Mouse (Mus musculus) stomach, postnatal 0 days (tissue): ENCODE results near the gene Cd83. TPM values are rescaled to one million over a fixed set of nuclear protein-coding genes. Genes with fewer than 3 reads are reported as not detected.

Experiments used
- ATAC-seq: fragments of 200-750 bp; cut with Nextera tagmentation; 2 replicates; pipeline ENCODE4 v1.8.0; 2017; ENCODE audit not compliant: low FRiP score, low TSS enrichment
- DNase-seq: peaks from one replicate; pipeline ENCODE4 v3.0.0-alpha.2; 2016; ENCODE audit warnings: low spot score
- H3K27ac ChIP-seq: fragments of 300-500 bp; sonication (generic); replicated peaks from 2 replicates; pipeline ENCODE4 v1.5.1; 2014; ENCODE audit warnings: mild to moderate bottlenecking, control low read depth
- H3K27me3 ChIP-seq: fragments of 300-500 bp; sonication (generic); 2 replicates; pipeline ENCODE4 v1.6.1; 2014; ENCODE audit warnings: low read length; ENCODE audit not compliant: control insufficient read depth, insufficient read depth
- H3K36me3 ChIP-seq: fragments of 300-500 bp; sonication (generic); 2 replicates; pipeline ENCODE4 v1.6.1; 2014; ENCODE audit warnings: low read length, mixed read lengths; ENCODE audit not compliant: control insufficient read depth, insufficient read depth
- H3K4me1 ChIP-seq: fragments of 300-500 bp; sonication (generic); replicated peaks from 2 replicates; pipeline ENCODE4 v1.6.1; 2014; ENCODE audit warnings: antibody characterized with exemption; ENCODE audit not compliant: control insufficient read depth, insufficient read depth
- H3K4me2 ChIP-seq: fragments of 300-500 bp; sonication (generic); replicated peaks from 2 replicates; pipeline ENCODE4 v1.6.1; 2014; ENCODE audit warnings: low read depth, mild to moderate bottlenecking, control low read depth, moderate library complexity
- H3K4me3 ChIP-seq: fragments of 300-500 bp; sonication (generic); 2 replicates; pipeline ENCODE4 v1.5.1; 2014; ENCODE audit warnings: low read depth, low read length, control low read depth
- H3K9ac ChIP-seq: fragments of 300-500 bp; sonication (generic); 2 replicates; pipeline ENCODE4 v1.6.1; 2014; ENCODE audit warnings: mild to moderate bottlenecking, low read length, control low read depth, mixed read lengths
- H3K9me3 ChIP-seq: fragments of 300-500 bp; sonication (generic); 2 replicates; pipeline ENCODE4 v1.6.1; 2016; ENCODE audit warnings: low read length; ENCODE audit not compliant: control insufficient read depth
- CTCF ChIP-seq: IDR thresholded peaks from 2 replicates; pipeline ENCODE4 v1.5.1; 2016; ENCODE audit warnings: antibody characterized with exemption, low read depth, mild to moderate bottlenecking, moderate library complexity
- EP300 ChIP-seq: optimal IDR thresholded peaks from 2 replicates; pipeline ENCODE3; 2016; ENCODE audit warnings: antibody characterized with exemption
- WGBS: fragments of 180-500 bp; shearing (Covaris S2); extraction: QIAGEN DNeasy Blood & Tissue Kit; methylation state at CpG from one replicate; pipeline ENCODE4 v1.1.7; 2014; 5-methylcytosine and 5-hydroxymethylcytosine counted together
- polyA plus RNA-seq: library from polyadenylated mRNA; unstranded; fragments of >200 nt; fragmentation: Nextera tagmentation; extraction: Ambion mirVana; gene quantifications from 2 replicates; pipeline ENCODE4 v1.2.1, GENCODE M21; 2015

Gene Cd83
- polyA plus RNA-seq, 1 experiment from 2014 or later = 2.1 TPM

DNA sequence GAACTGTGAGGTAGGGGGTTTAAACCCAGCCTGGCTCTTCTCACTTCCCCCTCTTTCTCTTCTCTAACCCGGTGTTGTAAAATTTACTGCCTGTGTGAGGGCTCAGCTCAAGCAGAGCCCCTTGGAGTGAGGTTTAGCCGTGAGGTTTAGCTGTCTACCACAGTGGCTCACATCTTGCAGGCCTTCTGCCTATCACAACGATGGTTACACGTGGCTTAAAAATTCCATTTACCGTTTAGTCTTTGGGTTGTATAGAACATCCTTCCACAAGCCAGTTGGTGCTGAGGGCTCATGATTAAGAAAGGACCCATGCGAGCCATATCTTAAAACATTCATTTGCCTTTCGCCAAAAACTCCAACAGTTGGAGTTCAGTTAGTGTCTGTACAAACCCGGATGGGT, 3.5 kb downstream of the Cd83 start:
- TF ChIP-seq EP300 = no peak
- no peak for TF ChIP-seq CTCF

GRCm38 (mm10) chr13:43788983-43789645, 4.5 kb downstream of the Cd83 start:
- 75% methylated on average over 10 of the region's 10 CpGs for WGBS
- no peak for ATAC-seq
- H3K27me3 ChIP-seq = no peaks in the 10 kb centered on the region; the same call in 1 of the 2 replicates
- no peak overlapping the region for H3K9ac ChIP-seq
- H3K4me3 ChIP-seq = no peak overlapping the region
- H3K27ac ChIP-seq = no peak overlapping the region
- no peak for DNase-seq
- H3K4me1 ChIP-seq = no peaks in the 10 kb centered on the region
- no peaks in the 10 kb centered on the region for H3K36me3 ChIP-seq
- H3K4me2 ChIP-seq = no peak overlapping the region
- H3K9me3 ChIP-seq = no peaks in the 10 kb centered on the region
- no peak for TF ChIP-seq EP300
- TF ChIP-seq CTCF = no peak

More for the DNA sequence above, 3.5 kb downstream of the Cd83 start:
- ATAC-seq = no peak
- DNase-seq = no peak
- Histone ChIP-seq H3K27me3 (no peaks in the 10 kb centered on the region; the same call in 1 of the 2 replicates), H3K4me2 (no peak overlapping the region), H3K9ac (no peak overlapping the region), H3K36me3 (no peaks in the 10 kb centered on the region), H3K9me3 (no peaks in the 10 kb centered on the region), H3K4me1 (no peaks in the 10 kb centered on the region), H3K4me3 (no peak overlapping the region), H3K27ac (no peak overlapping the region)
- 81% methylated on average over 8 of the region's 8 CpGs for WGBS

DNA sequence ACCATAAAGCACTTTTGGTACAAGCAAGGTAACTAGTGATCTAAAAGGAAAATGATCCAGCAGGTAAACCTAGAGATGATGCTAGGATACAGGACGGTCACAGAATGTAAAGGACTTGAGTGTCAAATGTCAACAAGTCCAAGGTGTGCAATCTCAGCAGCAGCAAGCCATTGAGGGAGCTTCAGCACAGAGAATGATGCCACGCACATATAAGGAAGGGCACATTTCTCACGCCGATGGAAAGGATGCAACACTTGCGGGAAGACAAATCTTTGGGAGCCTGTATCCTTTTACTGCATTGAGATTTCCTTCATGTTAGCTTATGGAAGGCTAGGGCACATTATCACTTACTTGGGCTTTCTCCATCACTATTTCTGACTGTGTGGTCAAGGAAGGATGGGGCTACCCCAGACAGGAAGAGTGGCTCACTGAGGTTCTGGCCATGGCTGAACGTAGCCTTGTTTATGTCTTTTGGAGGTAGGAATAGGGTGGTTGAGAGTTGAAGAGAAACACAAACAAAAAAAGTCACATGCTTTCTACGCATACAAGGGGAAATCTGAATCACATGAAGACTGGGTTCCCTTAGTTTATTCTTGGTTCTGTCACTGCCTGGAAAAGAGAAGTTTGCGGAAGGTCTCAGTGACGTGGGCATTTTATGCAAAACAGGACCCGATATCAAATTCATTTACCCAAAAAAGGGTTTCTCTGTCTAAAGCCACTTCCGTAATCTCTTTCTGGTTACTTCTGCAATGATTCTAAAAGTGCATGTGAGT, 5.8 kb downstream of the Cd83 start:
- ATAC-seq = no peak
- Histone ChIP-seq H3K36me3 (no peaks in the 10 kb centered on the region), H3K27me3 (no peaks in the 10 kb centered on the region; the same call in 1 of the 2 replicates), H3K9me3 (no peaks in the 10 kb centered on the region), H3K9ac (no peak overlapping the region), H3K27ac (no peak overlapping the region), H3K4me2 (no peak overlapping the region), H3K4me3 (no peak overlapping the region), H3K4me1 (no peaks in the 10 kb centered on the region)
- TF ChIP-seq CTCF = no peak
- no peak for TF ChIP-seq EP300
- 90% methylated on average over 11 of the region's 11 CpGs for WGBS
- no peak for DNase-seq

DNA sequence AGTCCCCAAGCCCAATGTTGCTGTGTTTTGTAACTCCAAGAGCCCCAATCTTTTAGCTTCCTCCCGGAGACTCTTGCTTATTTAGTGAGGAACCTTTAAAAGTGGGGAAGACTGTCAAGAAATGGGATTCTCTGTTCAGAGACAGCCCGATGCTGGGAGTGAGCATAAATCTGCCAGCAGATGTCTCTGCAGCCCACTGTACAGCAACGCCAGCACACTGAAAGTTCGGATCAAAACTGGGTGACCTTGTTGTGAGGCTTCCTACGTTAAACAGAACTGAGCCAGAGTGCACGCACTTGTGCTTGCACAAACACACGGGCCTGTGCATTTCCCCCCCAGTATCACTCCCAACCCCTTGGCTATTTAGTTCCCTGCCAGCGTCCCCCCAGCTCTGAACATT, 10.8 kb downstream of the Cd83 start:
- H3K27me3 ChIP-seq = no peaks in the 10 kb centered on the region
- no peaks in the 10 kb centered on the region for H3K4me1 ChIP-seq
- no peak overlapping the region for H3K4me2 ChIP-seq
- TF ChIP-seq CTCF (peak; percentile 78), EP300 (no peak)
- no peak for ATAC-seq
- no peak for DNase-seq
- 40% methylated on average over 8 of the region's 8 CpGs for WGBS
- H3K36me3 ChIP-seq = no peaks in the 10 kb centered on the region
- H3K9ac ChIP-seq = no peak overlapping the region
- H3K4me3 ChIP-seq = no peak overlapping the region
- H3K9me3 ChIP-seq = no peaks in the 10 kb centered on the region
- no peak overlapping the region for H3K27ac ChIP-seq

- H3K4me2 ChIP-seq = no peak overlapping the region
- H3K9ac ChIP-seq = no peak overlapping the region
- H3K27me3 ChIP-seq = no peaks in the 10 kb centered on the region
- H3K27ac ChIP-seq = no peak overlapping the region
- TF ChIP-seq CTCF = no peak
- no peak for TF ChIP-seq EP300
- WGBS = 91% methylated on average over 4 of the region's 4 CpGs
- no peak for ATAC-seq
- H3K4me1 ChIP-seq = no peaks in the 10 kb centered on the region
- H3K4me3 ChIP-seq = no peak overlapping the region
- no peak for DNase-seq
- H3K36me3 ChIP-seq = no peaks in the 10 kb centered on the region
- no peaks in the 10 kb centered on the region for H3K9me3 ChIP-seq
These were observed 14.1 kb downstream of the Cd83 start for GRCm38 (mm10) chr13:43798655-43799054.

DNA sequence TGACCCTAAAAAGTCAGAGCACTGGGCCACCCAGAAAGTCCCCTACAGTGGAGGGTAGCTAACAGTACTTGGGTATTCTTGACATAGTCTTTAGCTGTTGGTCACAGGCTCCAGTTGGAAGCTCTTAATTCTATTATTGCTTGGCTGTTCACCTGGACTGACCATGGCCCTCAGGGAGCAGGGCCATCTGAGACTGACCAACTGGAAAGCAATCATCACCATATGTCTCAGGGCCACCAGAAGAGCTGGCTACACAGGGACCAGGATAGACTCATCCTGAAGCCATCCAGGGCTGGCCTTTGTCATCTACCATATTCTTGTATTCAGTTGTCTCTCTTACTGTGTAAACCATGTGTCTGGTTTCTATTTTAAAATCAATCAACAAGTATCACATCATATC, 15.6 kb downstream of the Cd83 start:
- Histone ChIP-seq H3K27me3 (no peaks in the 10 kb centered on the region), H3K4me1 (no peaks in the 10 kb centered on the region), H3K9ac (no peak overlapping the region), H3K9me3 (no peaks in the 10 kb centered on the region), H3K36me3 (no peaks in the 10 kb centered on the region), H3K27ac (no peak overlapping the region), H3K4me3 (no peak overlapping the region), H3K4me2 (no peak overlapping the region)
- DNase-seq = no peak
- TF ChIP-seq CTCF (no peak), EP300 (no peak)
- no peak for ATAC-seq
